Mouse (Mus musculus) cortical plate, adult 2 months (tissue): Measurements from ENCODE around the gene Vmn2r117.
"Not testable (repeated sequence)": the region's sequence is repeated elsewhere in the genome, so short reads cannot be mapped to it uniquely, and the experiment has no call there.

Experiments used
- CTCF ChIP-seq: fragments of 200-500 bp; IDR thresholded peaks from 2 replicates; pipeline ENCODE4 v1.5.1; 2011; ENCODE audit warnings: mild to moderate bottlenecking, control low read depth, low read length; ENCODE audit not compliant: insufficient read depth; ENCODE audit errors: extremely low read depth
- POLR2A ChIP-seq: fragments of 200-500 bp; IDR thresholded peaks from 2 replicates; pipeline ENCODE4 v1.6.1; 2011; ENCODE audit warnings: mild to moderate bottlenecking, low read length, control low read depth; ENCODE audit not compliant: insufficient read depth; ENCODE audit errors: extremely low read depth

DNA sequence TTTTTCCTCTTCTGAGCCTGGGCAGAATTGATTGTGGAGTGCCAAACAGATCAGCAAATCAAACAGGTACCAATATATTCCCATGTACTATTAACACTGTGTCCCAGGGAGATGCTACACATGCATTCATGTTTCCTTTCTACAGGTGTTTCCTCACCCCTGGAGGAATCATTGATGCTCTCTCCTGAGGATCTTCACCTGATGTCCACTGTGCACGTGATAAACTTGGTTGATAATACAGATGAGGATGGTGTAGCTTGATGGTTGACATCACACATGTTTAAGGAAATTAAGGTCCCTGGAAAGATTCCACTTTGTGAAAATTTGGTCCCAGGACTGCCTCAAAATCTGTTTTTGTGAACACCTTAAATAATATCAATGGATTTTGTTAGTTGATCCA, at the start of gene Vmn2r117:
- TF ChIP-seq CTCF, POLR2A: not testable (repeated sequence)
